ENCODE assay signal across 22 mouse cellular contexts in genomic region chr8:99280375-99280774, GRCm38 (mm10).
"Had no signal": no experiment of that assay in that cellular context is flagged by ENCODE, and none has a peak within 500 bp of the region (broad histone marks: within the 10 kb centered on the region; RNA-seq: fewer than 3 reads in every experiment).

No protein-coding gene starts in this region.

- H3K4me3 ChIP-seq: gastrocnemius, adult 2 months; heart, embryonic 10.5 days; heart, embryonic 12.5 days; hindbrain, embryonic 10.5 days; hindbrain, embryonic 12.5 days; intestine, embryonic 15.5 days; layer of hippocampus, adult 2 months; left cerebral cortex, adult 2 months; limb, embryonic 10.5 days; limb, embryonic 12.5 days; liver, embryonic 12.5 days had no signal

- H3K9ac ChIP-seq: heart, embryonic 12.5 days; hindbrain, embryonic 12.5 days; hindbrain, embryonic 14.5 days; intestine, embryonic 15.5 days; limb, embryonic 12.5 days; liver, embryonic 12.5 days had no signal

- H3K27ac ChIP-seq: gastrocnemius, adult 2 months; heart, embryonic 10.5 days; hindbrain, embryonic 10.5 days; hindbrain, embryonic 12.5 days; hindbrain, embryonic 14.5 days; intestine, embryonic 15.5 days; layer of hippocampus, adult 2 months; left cerebral cortex, adult 2 months; limb, embryonic 10.5 days; limb, embryonic 12.5 days; liver, embryonic 12.5 days had no signal

- DNase-seq: gastrocnemius, adult 2 months; gastrocnemius, postnatal 10 days; gastrocnemius, postnatal 25 days; heart, adult 18-20 months; heart, postnatal 10 days; heart, postnatal 4 days; kidney, adult 18-20 months; kidney, adult 8-10 months; kidney, postnatal 10 days; kidney, postnatal 25 days; kidney, postnatal 4 days had no signal

- H3K9me3 ChIP-seq: heart, embryonic 10.5 days; heart, embryonic 12.5 days; hindbrain, embryonic 10.5 days; hindbrain, embryonic 12.5 days; intestine, embryonic 15.5 days; limb, embryonic 10.5 days; limb, embryonic 12.5 days; liver, embryonic 12.5 days had no signal

- H3K36me3 ChIP-seq: heart, embryonic 10.5 days; heart, embryonic 12.5 days; hindbrain, embryonic 10.5 days; hindbrain, embryonic 12.5 days; intestine, embryonic 15.5 days; limb, embryonic 10.5 days; limb, embryonic 12.5 days; liver, embryonic 12.5 days had no signal

- H3K4me1 ChIP-seq: heart, embryonic 10.5 days; heart, embryonic 12.5 days; hindbrain, embryonic 10.5 days; hindbrain, embryonic 12.5 days; intestine, embryonic 15.5 days; limb, embryonic 10.5 days; limb, embryonic 12.5 days; liver, embryonic 12.5 days had no signal
